Mouse (Mus musculus): ENCODE data around the gene Gm42878.

DNA sequence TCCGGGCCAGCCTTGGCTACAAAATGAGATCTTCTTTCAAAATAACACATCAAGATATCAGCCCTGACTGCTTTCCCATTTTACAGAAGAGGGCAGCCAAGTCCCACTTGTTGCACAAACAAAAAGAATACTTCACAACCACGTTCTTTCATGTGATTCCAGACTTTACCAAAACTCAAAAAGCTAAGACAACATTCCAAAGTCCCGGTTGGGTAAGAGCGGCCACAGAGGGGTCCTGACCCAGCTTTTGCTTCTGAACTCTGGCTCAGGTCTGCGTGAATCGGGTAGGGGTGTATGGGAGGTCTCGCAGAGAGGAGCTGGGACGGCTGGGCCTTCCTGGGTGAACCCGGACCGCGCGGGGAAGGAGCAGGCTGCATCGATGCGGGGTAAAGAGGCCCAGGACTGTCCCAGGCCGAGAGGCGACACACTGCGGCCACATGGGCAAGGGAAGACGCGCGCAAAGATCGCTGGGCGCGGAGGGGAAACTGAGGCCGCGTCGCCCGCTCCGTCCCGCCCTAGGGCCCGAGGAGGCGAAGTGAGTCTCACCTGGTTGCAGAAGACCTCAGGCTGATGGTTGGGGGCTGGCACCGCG is 47.6 kb upstream of the Gm42878 start:
- TF ChIP-seq CTCF (IDR thresholded peaks at IDR 0.05; ENCODE audit: insufficient read depth, low read length): no peak
- TF ChIP-seq POLR2A (IDR thresholded peaks at IDR 0.05; ENCODE audit: borderline replicate concordance, extremely low read depth, low read depth, low read length): no peak

Data from lung, adult 2 months (tissue).